Mouse (Mus musculus) brain, embryonic 14.5 days (tissue): ENCODE measurements at regions not wholly inside any gene's neighbourhood (a gene's known extent, or its start where the extent isn't known, plus 50 kb on each side); places are given as distances from the start of the nearest gene placed in this dataset.

Experiments
- CTCF ChIP-seq: fragments of 200-500 bp; IDR thresholded peaks from 2 replicates; pipeline ENCODE4 v1.5.1; 2012; ENCODE audit warnings: inconsistent platforms, mild to moderate bottlenecking, moderate library complexity, borderline replicate concordance; ENCODE audit not compliant: insufficient read depth, insufficient read length; ENCODE audit errors: extremely low read depth
- POLR2A ChIP-seq: fragments of 200-500 bp; IDR thresholded peaks from 2 replicates; pipeline ENCODE4 v1.6.1; 2012; ENCODE audit warnings: mild to moderate bottlenecking, inconsistent platforms, borderline replicate concordance; ENCODE audit not compliant: poor library complexity, insufficient read depth, insufficient read length, severe bottlenecking; ENCODE audit errors: extremely low read depth

DNA sequence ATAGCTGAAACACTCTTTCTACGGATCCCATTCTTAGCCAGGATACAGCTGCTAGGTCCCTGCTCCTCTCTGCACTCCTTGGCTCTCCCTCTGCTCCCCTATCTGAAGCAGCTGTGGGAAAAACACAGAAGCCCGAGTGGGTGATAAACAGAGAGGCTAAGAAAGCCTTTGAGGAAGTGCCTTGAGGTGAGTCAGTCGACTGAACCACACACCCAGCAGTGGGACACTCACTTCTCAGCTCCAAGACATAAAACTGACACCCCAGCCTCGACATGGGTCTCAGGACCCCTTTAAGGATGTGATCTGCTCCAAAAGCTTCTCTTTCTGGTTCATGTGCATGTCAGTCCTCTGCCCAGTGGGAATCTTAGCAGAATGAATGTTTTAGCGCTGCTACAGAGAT, 204.8 kb upstream of the Gm15217 start:
- TF ChIP-seq POLR2A (no peak), CTCF (no peak)
